Mouse (Mus musculus) retina, embryonic 14.5 days (tissue): ENCODE measurements around the gene Rwdd4a.

Experiments used
- DNase-seq: peaks from one replicate; pipeline ENCODE4 v3.0.0-alpha.2; 2015; ENCODE audit warnings: low spot score

Rwdd4a gene

DNA sequence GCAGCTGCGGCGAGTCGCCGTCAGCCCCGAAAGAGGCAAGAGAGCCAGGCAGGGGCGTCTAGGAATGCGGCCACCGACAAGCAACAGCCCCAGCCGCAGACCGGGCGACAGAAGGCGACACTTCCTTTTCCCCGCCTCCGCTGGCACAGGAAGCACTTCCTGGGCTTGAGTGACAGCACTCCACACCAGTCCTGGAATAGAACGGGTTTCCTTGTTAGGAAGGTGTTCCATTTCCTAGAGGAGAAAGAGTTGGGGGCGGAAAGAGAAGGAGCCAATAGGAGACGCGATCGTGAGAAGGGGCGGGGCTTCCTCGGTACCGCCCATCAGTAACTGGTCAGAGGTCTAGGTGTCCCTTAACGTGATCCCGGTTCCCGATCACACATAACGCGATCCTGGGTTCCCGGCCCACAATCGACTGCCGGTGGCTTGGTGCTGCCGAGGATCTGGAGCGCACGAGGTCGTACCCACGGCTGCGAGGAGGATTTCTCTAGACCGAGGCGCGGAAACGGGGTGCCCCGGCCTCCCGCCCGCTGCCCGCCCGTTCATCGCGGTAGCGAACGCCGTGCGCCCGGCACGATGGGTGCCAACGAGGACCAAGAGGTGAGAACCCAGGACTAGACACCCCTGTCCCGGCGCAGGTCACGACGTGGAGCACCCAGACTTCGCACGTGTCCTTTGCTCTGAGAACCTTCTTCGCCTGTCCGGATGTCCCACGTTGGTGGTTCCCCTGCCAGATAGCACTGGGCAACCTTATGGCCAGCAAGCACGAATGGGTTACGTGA, at the start of gene Rwdd4a, which contains the start of gene Trappc11:
Gene Rwdd4a, plus strand, starts transcription at position 321 of the 782 bp plus-strand sequence.
Gene Trappc11, minus strand, starts transcription at position 127 of the 782 bp plus-strand sequence.
- peak; percentile 99 for DNase-seq

DNA sequence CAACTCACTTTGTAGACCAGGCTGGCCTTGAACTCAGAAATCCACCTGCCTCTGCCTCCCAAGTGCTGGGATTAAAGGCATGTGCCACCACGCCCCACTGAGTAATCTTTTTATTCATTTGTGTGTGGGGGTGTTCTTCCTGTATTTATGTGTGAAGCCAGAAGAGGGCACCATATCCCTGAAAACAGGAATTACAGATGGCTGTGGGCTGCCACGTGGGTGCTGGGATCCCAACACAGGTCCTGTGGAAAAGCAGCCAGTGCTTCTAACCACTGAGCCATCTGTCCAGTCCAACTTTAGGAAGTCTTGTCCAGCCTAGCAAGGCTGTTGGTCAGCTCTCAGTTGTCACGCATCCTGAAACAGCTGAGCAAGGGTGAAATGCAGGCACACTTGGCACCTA, 46.2 kb upstream of the Rwdd4a start:
- DNase-seq, result no peak

DNA sequence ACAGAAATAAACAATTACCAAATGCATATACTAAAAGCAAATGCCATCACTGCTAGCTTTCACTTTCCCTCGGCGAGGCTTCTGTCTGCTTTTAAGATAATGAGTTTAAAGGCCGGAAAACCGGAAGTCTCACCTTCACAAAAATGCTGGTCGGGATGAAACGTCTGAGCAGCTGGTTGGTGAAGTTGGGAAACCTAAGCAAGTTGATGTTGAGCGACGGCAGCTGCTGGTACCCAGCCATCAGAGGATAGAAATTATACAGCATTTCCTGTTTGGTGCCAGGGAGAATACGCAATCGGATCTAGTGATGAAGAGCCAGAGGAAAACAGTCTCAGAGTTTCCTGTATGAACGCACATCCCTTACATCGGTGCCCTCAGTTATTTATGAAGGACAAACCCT, 40.4 kb upstream of the Rwdd4a start:
- DNase-seq, result no peak

DNA sequence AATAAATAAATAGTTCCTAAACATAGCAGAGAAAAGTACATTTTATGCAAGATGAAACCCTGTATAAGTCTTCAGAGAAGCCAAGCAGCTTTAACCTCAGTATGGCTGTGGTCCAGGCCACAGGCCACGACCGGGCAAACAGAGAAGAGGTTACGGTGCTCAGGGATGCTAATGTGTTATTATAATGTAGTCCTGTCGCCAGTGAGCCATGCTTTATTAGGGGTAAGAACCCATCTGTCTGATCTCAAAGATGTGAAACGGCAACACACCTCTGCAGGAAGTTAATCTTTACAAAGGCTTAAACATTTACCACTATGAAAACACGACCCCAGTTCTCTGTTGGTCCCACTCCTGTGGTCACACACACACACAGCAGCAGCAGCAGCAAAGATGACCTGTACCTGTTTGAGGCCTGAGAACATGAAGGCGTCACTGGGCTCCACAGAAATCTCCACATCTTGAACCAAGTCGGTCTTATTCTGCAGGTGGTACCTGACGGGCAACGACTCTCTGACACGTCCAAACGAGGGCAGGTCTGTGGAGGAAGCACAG, 38.8 kb upstream of the Rwdd4a start:
- no peak for DNase-seq

DNA sequence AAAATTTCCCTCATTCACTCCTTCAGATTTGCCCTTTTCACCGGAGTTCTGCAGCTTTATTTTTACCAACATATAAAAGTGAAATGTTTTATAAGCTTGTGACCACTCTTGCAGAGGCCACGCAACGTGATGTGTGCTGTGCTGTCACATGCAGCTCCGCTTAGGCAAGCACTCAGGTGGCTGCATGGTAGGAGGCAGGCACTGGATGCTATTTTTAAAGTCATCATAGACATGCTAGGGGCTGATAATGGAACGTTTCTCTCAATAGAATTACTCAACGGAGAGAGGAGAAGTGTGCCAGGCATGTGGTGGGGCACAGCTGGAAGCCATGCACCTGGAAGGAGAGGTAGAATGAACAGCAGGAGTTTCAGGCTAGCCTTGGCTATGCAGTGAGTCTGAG, 38.0 kb upstream of the Rwdd4a start:
- DNase-seq, result no peak

DNA sequence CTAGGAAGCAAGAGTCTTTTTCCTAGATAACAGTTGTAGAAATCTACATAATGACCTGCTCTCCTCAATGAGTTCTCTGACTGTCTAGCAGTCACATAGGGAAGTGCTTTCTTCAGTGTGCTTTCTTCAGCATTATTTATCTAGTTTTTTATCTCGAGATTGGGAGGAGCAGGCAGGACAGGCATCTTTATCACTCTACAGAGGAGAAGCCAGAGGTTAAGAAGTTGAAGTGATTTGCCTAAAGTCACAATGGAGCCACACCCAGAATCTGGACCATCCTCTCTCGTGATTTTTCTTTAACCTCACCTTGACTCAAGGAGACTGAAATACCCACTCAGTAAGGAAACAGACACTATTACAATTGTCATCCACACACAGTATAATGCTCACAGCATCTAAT, 31.5 kb upstream of the Rwdd4a start:
- DNase-seq, result no peak

DNA sequence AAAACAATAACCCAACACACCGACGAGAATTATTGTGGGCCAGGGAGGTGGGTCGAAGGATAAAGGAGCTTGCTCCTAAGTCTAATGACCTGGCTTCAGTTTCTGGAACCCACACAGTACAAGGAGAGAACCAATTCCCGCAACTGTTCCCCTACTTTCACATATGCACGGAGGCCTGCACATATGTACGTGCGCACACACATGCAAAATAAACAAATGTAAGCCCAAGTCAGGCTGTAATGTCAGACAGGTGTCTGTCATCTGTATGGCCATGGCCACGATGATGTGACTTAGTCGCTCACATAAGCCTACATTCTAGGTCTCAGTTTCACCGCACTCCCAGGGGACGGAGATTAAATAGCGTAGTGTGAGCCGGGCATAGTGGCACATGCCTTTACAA, 30.9 kb upstream of the Rwdd4a start:
- no peak for DNase-seq

DNA sequence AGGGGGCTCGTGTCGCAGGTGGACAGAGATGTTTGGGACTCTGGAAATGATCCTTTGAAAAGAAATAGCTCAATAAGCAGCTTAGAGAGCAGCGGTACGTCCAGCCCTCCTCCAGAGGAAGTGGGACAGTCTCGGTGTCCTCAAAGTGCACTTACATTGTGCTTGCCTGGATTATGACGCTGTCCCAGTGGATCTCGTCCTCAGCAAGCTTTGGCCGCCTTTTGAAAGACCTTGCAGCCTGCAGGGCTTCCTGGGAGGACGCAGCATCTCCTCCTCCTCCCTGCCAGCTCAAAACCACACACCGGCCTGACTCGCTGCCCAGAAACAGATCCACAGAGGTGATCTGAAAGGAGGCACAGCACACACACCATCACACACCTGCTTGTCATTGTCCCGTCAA, 28.0 kb upstream of the Rwdd4a start:
- no peak for DNase-seq

DNA sequence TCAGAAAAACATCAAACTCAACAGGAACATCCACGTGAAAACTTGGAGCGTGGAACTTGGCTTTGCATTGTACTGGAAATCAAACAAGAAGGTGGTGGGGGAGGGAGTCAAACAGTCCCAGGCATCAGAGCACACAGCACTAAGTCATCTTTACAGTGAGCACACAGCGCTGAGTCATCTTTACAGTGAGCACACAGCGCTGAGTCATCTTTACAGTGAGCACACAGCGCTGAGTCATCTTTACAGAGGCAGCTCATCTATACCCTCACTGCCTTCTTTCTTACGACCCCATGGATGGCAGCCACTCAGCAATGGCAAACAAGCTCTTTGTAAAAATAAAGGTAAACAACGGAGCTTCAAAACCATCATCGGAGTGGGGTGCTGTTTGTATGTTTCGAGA, 22.5 kb upstream of the Rwdd4a start:
- DNase-seq, result no peak

DNA sequence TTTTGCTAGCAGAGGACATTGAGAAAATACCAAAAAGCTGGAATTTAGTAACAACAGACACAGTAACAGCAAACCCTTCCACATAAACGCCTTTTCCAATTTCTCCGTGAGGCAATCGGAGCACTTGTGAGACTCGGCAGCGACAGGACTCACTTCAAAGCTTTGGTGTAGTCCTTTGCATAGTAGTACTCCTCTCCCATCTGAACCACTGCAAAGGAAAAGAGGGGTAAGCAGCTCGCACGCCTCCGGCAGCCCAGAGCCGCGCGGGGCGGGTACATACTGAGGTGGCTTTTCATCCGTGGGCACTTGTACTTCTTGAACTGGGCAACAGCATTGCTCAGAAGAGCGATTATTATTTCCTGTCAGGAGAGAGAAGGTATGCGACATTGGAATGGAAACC, 19.9 kb upstream of the Rwdd4a start:
- no peak for DNase-seq

DNA sequence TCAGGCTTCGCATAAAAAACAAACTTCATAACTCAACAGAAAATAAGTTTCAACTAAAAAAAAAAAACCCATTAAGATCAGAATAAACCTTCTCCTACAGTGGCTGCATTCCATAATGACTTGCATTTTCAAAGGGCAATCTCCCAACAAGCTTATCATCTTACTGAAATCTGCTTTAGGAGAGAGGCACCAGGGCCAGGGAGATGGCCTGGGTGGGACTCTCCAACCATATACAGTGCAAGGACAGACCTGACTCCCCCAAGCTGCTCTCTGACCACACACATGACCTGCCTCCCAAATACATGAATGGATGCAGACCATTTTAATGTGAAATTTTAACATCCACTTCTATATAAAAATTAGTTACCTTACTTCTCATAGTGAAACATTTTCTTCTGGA, 5.4 kb upstream of the Rwdd4a start:
- no peak for DNase-seq

DNA sequence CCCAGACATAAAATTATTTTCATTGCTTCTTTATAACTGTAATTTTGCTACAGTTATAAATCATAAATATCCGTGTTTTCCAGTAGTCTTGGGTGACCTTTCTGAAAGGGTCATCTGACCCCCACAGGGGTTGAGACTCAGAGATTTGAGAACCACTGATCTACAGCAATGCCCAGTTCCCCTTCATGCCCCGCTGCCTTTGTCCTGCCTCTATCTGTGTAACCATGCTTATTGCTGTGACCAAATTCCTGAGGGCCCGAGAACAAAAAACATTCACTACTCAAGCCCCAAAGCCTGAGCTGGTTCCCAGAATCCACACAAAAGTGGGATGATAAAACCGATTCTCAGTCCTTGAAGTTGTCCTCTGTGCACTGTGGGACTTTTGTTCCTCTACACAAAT, 4.9 kb downstream of the Rwdd4a start:
- DNase-seq, result no peak

DNA sequence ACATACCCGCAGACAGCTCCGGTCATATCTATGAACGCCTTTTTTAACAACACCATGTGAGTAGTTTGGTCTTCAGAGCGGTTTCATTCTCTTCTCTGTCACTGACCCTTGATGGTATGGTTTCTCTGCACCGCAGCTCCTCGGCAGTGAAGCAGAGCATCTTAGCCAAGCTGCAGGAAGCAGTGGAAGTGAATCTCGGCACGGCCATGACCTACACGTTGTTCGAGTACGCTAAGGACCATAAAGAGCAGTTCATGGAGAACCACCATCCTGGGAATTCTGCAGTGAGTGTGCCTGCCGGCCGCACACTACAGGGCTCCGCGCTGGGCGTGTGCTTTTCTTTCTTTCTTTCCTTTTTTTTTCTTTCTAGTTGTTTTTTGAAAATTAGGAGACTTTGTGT, 9.3 kb downstream of the Rwdd4a start:
- no peak for DNase-seq

DNA sequence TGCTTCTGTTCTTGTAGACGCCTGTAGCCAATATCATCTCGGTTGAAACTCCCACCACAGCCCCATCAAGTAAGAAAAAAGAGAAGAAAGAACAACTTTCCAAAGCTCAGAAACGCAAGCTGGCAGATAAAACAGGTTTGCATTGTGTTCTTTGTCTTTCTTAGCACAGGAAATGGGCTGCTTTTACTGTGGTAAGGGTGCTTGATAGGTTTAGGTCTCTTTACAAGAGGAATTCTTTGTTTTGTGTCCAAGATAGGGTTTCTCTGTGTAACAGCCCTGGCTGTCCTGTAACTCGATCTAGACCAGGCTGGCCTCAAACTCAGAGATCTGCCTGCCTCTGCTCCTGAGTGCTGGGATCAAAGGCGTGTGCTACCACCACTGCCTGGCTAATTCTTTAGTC, 10.6 kb downstream of the Rwdd4a start:
- DNase-seq, result no peak

DNA sequence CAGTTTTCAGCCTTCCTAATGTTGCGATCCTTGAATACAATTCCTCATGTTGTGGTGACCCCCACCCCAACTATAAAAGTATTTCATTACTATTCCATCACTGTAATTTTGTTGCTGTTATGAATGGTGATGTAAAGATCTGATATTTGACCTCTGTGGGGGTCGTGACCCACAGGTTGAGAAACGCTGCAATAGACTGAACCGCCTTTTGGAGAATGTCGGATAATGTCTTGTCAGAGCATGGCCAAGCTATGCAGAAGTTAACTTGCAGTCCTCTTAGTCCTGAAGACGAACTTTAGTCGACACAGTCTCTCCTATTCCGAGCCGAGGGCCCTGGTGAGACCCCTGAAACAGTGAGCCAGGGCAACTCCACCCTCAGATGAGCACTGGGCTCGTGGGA, 13.6 kb downstream of the Rwdd4a start:
- no peak for DNase-seq

DNA sequence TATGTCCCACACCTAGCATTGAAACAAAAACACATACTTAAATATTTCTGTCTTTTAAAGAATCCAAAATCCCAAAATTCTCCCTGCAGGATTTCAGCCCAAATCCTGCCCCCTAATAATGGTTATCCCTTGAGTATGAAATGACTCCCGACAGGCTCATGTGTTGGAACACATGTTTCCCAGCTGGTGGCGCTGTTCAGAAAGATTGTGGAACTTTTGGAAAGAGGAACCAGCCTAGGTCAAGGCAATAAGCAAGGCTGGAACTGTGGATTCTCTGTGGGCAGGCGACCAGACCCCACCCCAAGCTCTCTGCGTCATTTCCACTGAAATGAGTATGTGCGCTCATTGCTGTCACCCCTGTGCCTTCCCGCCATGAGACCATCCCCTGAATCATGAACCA, 20.1 kb downstream of the Rwdd4a start:
- DNase-seq, result peak; percentile 27

DNA sequence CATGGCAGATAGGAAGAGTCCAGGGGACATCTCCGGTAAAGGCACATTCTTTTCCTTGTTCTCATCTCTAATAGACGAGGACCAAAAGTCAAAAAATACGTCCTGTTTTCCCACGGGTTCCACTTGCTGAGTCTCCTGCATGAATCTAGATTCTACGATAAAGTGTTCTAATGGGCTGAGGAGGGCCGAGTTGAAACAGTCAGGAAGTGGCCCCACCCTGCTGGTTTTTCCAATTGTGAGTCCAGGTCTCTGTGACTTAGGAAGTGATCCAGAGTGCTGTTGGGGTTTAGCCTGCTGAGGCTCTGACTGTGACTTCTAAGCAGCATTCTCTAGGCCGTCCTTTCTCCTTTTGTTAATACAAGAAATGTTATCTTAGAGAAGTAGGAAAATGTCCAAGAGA, 23.0 kb downstream of the Rwdd4a start:
- DNase-seq, result no peak

DNA sequence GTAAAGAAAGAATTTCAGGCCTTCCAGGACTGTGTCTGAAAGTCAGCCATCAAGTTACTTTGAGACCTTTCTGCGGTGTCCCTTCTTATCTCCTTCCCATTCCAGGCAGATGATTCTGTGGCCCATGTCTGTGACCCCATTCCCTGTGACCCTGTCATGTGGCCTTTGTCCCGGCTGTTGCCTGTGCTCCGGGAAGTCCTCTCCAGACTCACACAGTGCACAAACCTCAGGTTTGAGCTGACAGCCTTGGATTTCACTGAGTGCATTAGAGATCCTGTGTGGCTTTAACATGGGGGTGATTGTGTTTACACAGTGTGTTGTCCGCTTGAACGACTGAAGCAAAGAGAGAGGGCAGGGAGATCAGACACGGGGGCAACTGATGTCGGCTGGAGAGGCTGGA, 24.8 kb downstream of the Rwdd4a start:
- peak; percentile 4 for DNase-seq

DNA sequence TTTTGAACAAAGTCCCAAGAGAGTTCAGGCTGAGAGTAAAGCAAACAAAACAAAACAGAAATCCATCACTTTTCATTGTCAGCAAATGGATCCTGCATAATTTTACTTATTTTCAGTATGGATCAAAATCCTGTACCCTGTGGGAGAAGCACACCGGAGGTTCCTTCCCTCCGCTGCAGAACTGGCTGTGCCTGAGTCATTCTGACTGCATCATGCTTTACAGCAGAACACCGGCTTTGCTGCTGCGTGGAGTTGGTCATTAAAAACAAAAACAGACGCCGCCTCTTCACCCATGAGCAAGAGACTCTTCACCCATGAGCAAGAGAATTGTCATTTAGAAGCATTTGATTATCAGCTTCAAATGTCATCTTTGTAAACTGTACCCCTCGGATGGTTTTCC, 27.3 kb downstream of the Rwdd4a start:
- DNase-seq, result no peak

DNA sequence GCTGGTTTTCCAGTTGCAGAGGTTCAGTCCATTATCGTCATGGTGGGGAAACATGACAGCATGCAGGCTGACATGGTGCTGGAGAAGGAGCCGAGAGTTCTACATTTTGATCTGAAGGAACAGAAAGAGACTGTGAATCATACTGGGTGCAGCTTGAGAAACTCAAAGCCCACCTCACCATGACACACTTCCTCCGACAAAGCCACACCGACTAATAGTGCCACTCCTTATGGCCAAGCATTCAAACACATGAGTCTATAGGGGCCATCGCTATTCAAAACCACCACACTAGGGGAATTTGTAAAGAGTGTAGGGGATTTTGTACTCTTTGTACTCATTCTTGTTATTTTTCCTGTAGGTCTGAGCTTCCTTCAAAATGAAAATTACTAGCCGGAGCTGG, 33.1 kb downstream of the Rwdd4a start:
- no peak for DNase-seq

DNA sequence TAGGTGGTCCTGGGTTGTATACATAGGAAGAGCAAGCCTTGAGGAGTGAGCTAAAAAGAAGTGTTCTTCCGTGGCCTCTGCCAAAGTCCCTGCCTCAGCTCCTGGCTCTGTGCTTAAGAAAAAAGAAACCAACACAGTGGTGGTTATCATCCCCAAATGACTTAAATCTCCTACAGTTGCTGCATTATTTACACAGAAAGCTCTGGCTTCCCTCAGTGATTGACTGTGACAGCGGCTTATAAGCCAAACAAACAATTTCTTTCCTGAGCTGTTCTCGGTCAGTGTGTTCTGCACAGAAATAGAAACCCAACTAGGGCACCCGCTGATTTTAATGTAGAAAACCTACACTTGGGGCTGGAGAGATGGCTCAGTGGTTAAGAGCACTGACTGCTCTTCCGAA, 34.6 kb downstream of the Rwdd4a start:
- no peak for DNase-seq

DNA sequence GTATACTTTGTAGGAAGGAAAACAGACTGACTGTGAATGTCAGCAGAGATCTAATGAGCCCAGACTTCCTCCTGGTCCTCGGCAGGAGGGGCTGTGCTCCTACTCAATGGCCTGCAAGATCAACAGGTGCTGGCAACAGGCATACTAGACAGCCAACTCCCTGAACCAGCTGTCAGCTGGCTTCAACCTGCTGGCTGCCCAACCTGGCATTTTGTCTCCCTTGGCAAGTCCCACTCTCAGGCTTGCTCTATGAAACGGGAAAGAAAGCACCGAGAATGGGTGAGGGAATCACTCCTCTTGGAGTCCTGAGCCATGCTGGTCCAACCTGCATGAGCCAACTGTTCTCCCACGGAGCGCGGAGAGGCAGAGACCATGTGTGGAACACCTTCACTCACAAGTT, 36.7 kb downstream of the Rwdd4a start:
- no peak for DNase-seq

DNA sequence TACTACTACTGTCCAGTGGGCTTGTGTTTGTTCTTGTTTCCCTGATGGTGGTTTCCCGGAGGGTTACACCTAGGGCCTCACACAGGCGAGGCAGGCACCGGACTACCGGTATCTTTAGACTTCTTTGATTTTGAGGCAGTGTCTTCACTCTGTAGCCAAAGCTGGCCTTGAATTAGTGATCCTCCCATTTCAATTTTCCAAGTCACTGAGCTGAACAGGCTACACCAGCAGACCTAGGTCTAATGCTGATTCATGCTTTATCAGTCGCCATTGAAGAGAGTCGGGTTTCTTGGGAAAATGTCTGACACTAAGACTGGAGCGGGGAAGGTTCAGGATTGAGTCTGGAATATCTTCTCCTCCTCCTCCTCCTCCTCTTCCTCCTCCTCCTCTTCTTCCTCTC, 40.0 kb downstream of the Rwdd4a start:
- DNase-seq, result no peak

DNA sequence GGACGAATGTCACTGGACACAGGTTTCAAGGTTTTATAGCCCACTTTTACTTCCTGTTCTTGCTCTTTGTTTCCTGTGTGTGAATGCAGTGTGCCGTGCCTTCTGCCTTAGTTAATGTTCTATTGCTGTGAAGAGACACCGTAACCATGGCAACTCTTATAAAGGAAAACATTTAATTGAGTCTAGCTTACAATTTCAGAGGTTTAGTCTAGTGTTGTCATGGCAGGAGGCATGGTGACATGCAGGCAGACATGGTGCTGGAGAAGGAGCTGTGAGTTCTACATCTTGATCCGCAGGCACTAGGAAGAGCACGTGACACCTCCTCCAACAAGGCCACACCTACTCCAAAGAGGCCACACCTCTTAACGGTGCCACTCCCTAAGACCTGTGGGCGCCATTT, 48.0 kb downstream of the Rwdd4a start:
- DNase-seq, result no peak
